ENCODE assay signal across 8 mouse cellular contexts in the genomic region with DNA sequence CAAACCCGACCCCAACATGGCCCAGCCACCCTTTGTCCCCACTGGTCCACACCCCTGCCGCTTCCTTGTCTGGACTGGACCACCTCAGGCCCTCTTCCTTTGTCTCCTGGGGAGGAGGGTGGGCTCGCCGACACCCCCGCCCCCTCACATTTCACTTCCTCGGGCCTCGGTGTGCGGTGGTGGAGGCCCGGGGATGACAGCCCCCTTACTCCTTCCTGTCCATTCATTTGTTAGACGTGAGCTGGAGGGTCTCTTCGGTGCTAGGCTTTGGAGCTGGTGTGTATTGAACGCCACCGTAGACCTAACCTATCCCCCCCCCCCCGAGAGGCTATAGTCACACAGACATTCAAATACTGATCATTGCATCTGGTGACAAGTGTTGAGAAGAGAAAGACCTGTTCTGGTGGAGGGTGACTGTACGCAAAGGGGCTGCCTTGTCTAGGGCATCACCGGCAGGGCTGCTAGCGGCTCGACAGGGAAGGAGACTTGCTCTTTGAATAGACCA. TPM values are rescaled to one million over a fixed set of nuclear protein-coding genes. Genes with fewer than 3 reads are reported as not detected.
DNase-seq lines count a peak whose midpoint lies in the region; ATAC-seq and TF ChIP-seq lines count a peak whose summit lies in the region.

No protein-coding gene starts in this region.

- ATAC-seq in kidney, embryonic 14.5 days (ENCODE audit: low FRiP score, low TSS enrichment) = peak; percentile 60
- ATAC-seq in forebrain, postnatal 0 days = peak; percentile 49
- ATAC-seq in lung, postnatal 0 days = peak; percentile 33
- ATAC-seq in stomach, embryonic 14.5 days (ENCODE audit: insufficient number of reproducible peaks, insufficient read depth, low FRiP score, low read depth) = no peak; the same call in 1 of the 2 replicates

- H3K27ac ChIP-seq in kidney, embryonic 14.5 days (ENCODE audit: low read depth, low read length) = peak overlapping the region; percentile 66; the same call in 1 of the 2 replicates
- peak overlapping the region; percentile 80 for H3K27ac ChIP-seq in forebrain, postnatal 0 days (ENCODE audit: low read depth, low read length)
- peak overlapping the region; percentile 85 for H3K27ac ChIP-seq in lung, postnatal 0 days (ENCODE audit: low read length)
- no peak overlapping the region; the same call in 1 of the 2 replicates for H3K27ac ChIP-seq in stomach, embryonic 14.5 days (ENCODE audit: low read length)

- peak overlapping the region; percentile 80 for H3K4me3 ChIP-seq in kidney, embryonic 14.5 days (ENCODE audit: low read length)
- H3K4me3 ChIP-seq in forebrain, postnatal 0 days (ENCODE audit: low read depth, low read length) = peak overlapping the region; percentile 89
- H3K4me3 ChIP-seq in lung, postnatal 0 days (ENCODE audit: low read depth, low read length) = peak overlapping the region; percentile 77
- peak overlapping the region; percentile 74 for H3K4me3 ChIP-seq in stomach, embryonic 14.5 days (ENCODE audit: low read depth, low read length)

- peaks cover 29% of the 10 kb centered on the region for H3K4me1 ChIP-seq in kidney, embryonic 14.5 days (ENCODE audit: control insufficient read depth, insufficient read depth, low read length)
- peaks cover 13% of the 10 kb centered on the region for H3K4me1 ChIP-seq in forebrain, postnatal 0 days (ENCODE audit: insufficient read depth)
- peaks cover 10% of the 10 kb centered on the region; the same call in 1 of the 2 replicates for H3K4me1 ChIP-seq in lung, postnatal 0 days (ENCODE audit: insufficient read depth, low read depth, low read length)
- peaks cover 11% of the 10 kb centered on the region for H3K4me1 ChIP-seq in stomach, embryonic 14.5 days (ENCODE audit: control insufficient read depth, insufficient read depth, low read length)

- TF ChIP-seq CTCF in forebrain, postnatal 0 days (IDR thresholded peaks at IDR 0.05; ENCODE audit: low read depth) = no peak
- no peak for TF ChIP-seq CTCF in lung, postnatal 0 days (IDR thresholded peaks at IDR 0.05)

- peak overlapping the region; percentile 88 for H3K4me2 ChIP-seq in kidney, embryonic 14.5 days (replicated peaks; ENCODE audit: low read depth, low read length)
- peak overlapping the region; percentile 64 for H3K4me2 ChIP-seq in forebrain, postnatal 0 days (ENCODE audit: low read depth)
- H3K4me2 ChIP-seq in lung, postnatal 0 days (replicated peaks; ENCODE audit: low read depth, low read length) = peak overlapping the region; percentile 85
- H3K4me2 ChIP-seq in stomach, embryonic 14.5 days (replicated peaks; ENCODE audit: low read depth, low read length) = peak overlapping the region; percentile 93

- H3K27me3 ChIP-seq in kidney, embryonic 14.5 days (ENCODE audit: control insufficient read depth, insufficient read depth, low read length) = no peaks in the 10 kb centered on the region
- H3K27me3 ChIP-seq in forebrain, postnatal 0 days (ENCODE audit: insufficient read depth, low read length) = no peaks in the 10 kb centered on the region
- no peaks in the 10 kb centered on the region for H3K27me3 ChIP-seq in lung, postnatal 0 days (replicated peaks; ENCODE audit: insufficient read depth, low read length)
- no peaks in the 10 kb centered on the region for H3K27me3 ChIP-seq in stomach, embryonic 14.5 days (ENCODE audit: control insufficient read depth, insufficient read depth, low read length)

- under 1% methylated on average over 18 of the region's 18 CpGs for WGBS in kidney, embryonic 14.5 days
- 1% methylated on average over 18 of the region's 18 CpGs for WGBS in forebrain, postnatal 0 days
- 1% methylated on average over 18 of the region's 18 CpGs for WGBS in lung, postnatal 0 days
- WGBS in stomach, embryonic 14.5 days = under 1% methylated on average over 18 of the region's 18 CpGs

- 0 out of 2 replicates have a peak, but pooled peaks cover 4% of the 10 kb centered on the region for H3K36me3 ChIP-seq in kidney, embryonic 14.5 days (ENCODE audit: control insufficient read depth, insufficient read depth, low read length)
- no peaks in the 10 kb centered on the region for H3K36me3 ChIP-seq in forebrain, postnatal 0 days (ENCODE audit: insufficient read depth)
- 0 out of 2 replicates have a peak, but pooled peaks cover 4% of the 10 kb centered on the region for H3K36me3 ChIP-seq in lung, postnatal 0 days (ENCODE audit: insufficient read depth, low read length)
- no peaks in the 10 kb centered on the region for H3K36me3 ChIP-seq in stomach, embryonic 14.5 days (ENCODE audit: control insufficient read depth, insufficient read depth, low read length)

- H3K9ac ChIP-seq in kidney, embryonic 14.5 days (ENCODE audit: low read depth, low read length) = peak overlapping the region; percentile 91
- peak overlapping the region; percentile 90 for H3K9ac ChIP-seq in forebrain, postnatal 0 days
- H3K9ac ChIP-seq in lung, postnatal 0 days (replicated peaks; ENCODE audit: low read depth) = peak overlapping the region; percentile 93
- H3K9ac ChIP-seq in stomach, embryonic 14.5 days (replicated peaks; ENCODE audit: low read depth, low read length) = peak overlapping the region; percentile 87

- no peak for TF ChIP-seq EP300 in lung, postnatal 0 days (IDR thresholded peaks at IDR 0.05)

- H3K9me3 ChIP-seq in kidney, embryonic 14.5 days (ENCODE audit: control insufficient read depth, low read length) = no peaks in the 10 kb centered on the region
- no peaks in the 10 kb centered on the region for H3K9me3 ChIP-seq in forebrain, postnatal 0 days (ENCODE audit: low read length)
- no peaks in the 10 kb centered on the region for H3K9me3 ChIP-seq in lung, postnatal 0 days (ENCODE audit: low read length)
- H3K9me3 ChIP-seq in stomach, embryonic 14.5 days (ENCODE audit: control insufficient read depth, low read depth, low read length) = no peaks in the 10 kb centered on the region

- no peak for DNase-seq in kidney, postnatal 25 days
- DNase-seq in T-cell, adult 2 months (ENCODE audit: low spot score) = peak; percentile 35
- peak; percentile 45 for DNase-seq in forebrain, postnatal 0 days
- peak; percentile 52 for DNase-seq in lung, postnatal 0 days (ENCODE audit: low spot score)
- no peak for DNase-seq in gastrocnemius, adult 8-10 months (ENCODE audit: low spot score in 2 of 2)
- DNase-seq in gastrocnemius, postnatal 10 days = no peak

RNA-seq across cellular contexts. Expression of a gene that starts 0.9 kb away (rescaled TPM):
- polyA plus RNA-seq in kidney, embryonic 14.5 days (2014; fragmentation: Nextera tagmentation; extraction: Ambion mirVana) = 42.6 and 53.4 TPM in 2 replicates
- 34.8 and 47.0 TPM in 2 replicates for total RNA-seq in forebrain, postnatal 0 days (2014; rRNA removed)
- polyA plus RNA-seq in forebrain, postnatal 0 days (2015; fragmentation: Nextera tagmentation; extraction: Ambion mirVana) = 70.6 and 75.4 TPM in 2 replicates
- 81.2 and 94.5 TPM in 2 replicates for polyA plus RNA-seq in lung, postnatal 0 days (2015; fragmentation: Nextera tagmentation; extraction: Ambion mirVana)
- polyA plus RNA-seq in stomach, embryonic 14.5 days (2014; fragmentation: Nextera tagmentation; extraction: Ambion mirVana) = 41.0 and 42.7 TPM in 2 replicates
- 10 to 100 TPM; 10.6 to 16.5 (median 14.9) TPM for total RNA-seq in gastrocnemius, adult 8-10 months (2022)
- total RNA-seq in gastrocnemius, postnatal 10 days (2021) = 10 to 100 TPM; 16.4 to 22.7 TPM

Comparison
In these comparisons a context has a peak if more than half of its experiments do, and no peak if none do; other contexts are left out.
1. DNase-seq: peak in T-cell, adult 2 months (single experiment), forebrain, postnatal 0 days (single experiment) and lung, postnatal 0 days (single experiment); none in kidney, postnatal 25 days (0 of 2), gastrocnemius, adult 8-10 months (0 of 2) and gastrocnemius, postnatal 10 days (single experiment).
2. Peak in every context shown above with its lines, with median percentiles within 50 percentile points of each other: H3K4me2 ChIP-seq, H3K4me3 ChIP-seq and H3K9ac ChIP-seq.